Mouse (Mus musculus): ENCODE data around the gene Arl6ip1. TPM values are rescaled to one million over a fixed set of nuclear protein-coding genes. Genes with fewer than 3 reads are reported as not detected.

Arl6ip1 gene
- total RNA-seq, 2 experiments from 2014 or later: 28.8 to 29.1 TPM

Other genes starting within 250 kb of the Arl6ip1 start
- 100 to 1,000 TPM; 523 to 525 TPM for gene Rps15a, start 13.5 kb downstream of the Arl6ip1 start, total RNA-seq (2021)
- 10 to 100 TPM; 35.9 to 41.0 TPM for gene Smg1, start 114.0 kb upstream of the Arl6ip1 start, total RNA-seq (2021)